In the genomic region with DNA sequence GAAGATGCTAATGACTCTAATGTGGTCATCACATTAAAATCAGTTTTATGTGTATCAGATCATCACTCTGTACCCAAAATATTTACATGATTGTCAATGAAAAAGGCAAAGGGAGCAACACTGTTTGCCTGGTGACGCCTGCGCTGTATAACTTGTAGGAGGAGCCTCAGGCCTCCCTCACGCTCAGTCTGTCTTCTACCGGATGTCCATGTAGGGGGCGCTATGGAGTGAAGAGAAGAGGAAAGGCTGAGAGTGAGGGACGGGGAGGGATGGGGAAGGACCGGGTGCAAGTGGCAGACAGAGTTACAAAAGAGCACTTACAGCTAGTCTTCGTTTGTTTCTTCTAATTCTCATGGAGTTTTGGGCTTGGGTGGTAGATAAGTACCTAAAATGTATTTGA, we compare ENCODE assay signal across 7 mouse cellular contexts. TPM values are rescaled to one million over a fixed set of nuclear protein-coding genes. Genes with fewer than 3 reads are reported as not detected.
DNase-seq lines count a peak whose midpoint lies in the region; ATAC-seq lines count a peak whose summit lies in the region.

No protein-coding gene starts in this region.

- H3K27ac ChIP-seq in liver, embryonic 16.5 days (ENCODE audit: low read length), result no peak overlapping the region

- peaks cover 42% of the 10 kb centered on the region for H3K4me1 ChIP-seq in liver, embryonic 16.5 days (ENCODE audit: control insufficient read depth, low read depth, low read length)

- no peak overlapping the region for H3K9ac ChIP-seq in liver, embryonic 16.5 days (ENCODE audit: low read depth, low read length)

- H3K4me3 ChIP-seq in liver, embryonic 16.5 days (ENCODE audit: low read depth, low read length), result no peak overlapping the region

- ATAC-seq in liver, embryonic 16.5 days (ENCODE audit: low read depth), result peak; percentile 50; the same call in 1 of the 2 replicates

- H3K27me3 ChIP-seq in liver, embryonic 16.5 days (ENCODE audit: control insufficient read depth, insufficient read depth, low read depth, low read length), result no peaks in the 10 kb centered on the region

- H3K4me2 ChIP-seq in liver, embryonic 16.5 days (ENCODE audit: low read depth, low read length), result no peak overlapping the region

- H3K36me3 ChIP-seq in liver, embryonic 16.5 days (ENCODE audit: control insufficient read depth, insufficient read depth), result peaks cover 20% of the 10 kb centered on the region

- WGBS in liver, embryonic 16.5 days (ENCODE audit: insufficient replicate concordance), result 51% methylated on average over 8 of the region's 8 CpGs

- DNase-seq in spleen, adult 12 weeks (ENCODE audit: low spot score), result peak; percentile 54
- no peak for DNase-seq in spleen, adult 18-20 months
- peak; percentile 27 for DNase-seq in brain, adult 2 months (ENCODE audit: low read depth, low spot score)
- DNase-seq in thymus, postnatal 36 days, result peak; percentile 13 to 32
- DNase-seq in cerebellum, postnatal 4 days (ENCODE audit: low spot score in 2 of 2), result no peak
- DNase-seq in frontal cortex, adult 2 months (ENCODE audit: extremely low spot score in 1 of 2, low spot score in 1 of 2), result no peak

- no peaks in the 10 kb centered on the region for H3K9me3 ChIP-seq in liver, embryonic 16.5 days (replicated peaks; ENCODE audit: control insufficient read depth, low read length)

RNA-seq across cellular contexts. Expression of a gene that starts 6.8 kb away (rescaled TPM):
- polyA plus RNA-seq in liver, embryonic 16.5 days (2015; fragmentation: Nextera tagmentation; extraction: Ambion mirVana), result 62.1 and 67.1 TPM in 2 replicates
- 79.1 and 81.9 TPM in 2 replicates for polyA plus RNA-seq in frontal cortex, adult 2 months (2012; rRNA removed)

RNA-seq across cellular contexts. Expression of a gene that starts 24.5 kb away (rescaled TPM):
- not detected in 2 replicates for polyA plus RNA-seq in liver, embryonic 16.5 days (2015; fragmentation: Nextera tagmentation; extraction: Ambion mirVana)
- not detected in 2 replicates for polyA plus RNA-seq in frontal cortex, adult 2 months (2012; rRNA removed)

RNA-seq across cellular contexts. Expression of a gene that starts 31.2 kb away (rescaled TPM):
- polyA plus RNA-seq in liver, embryonic 16.5 days (2015; fragmentation: Nextera tagmentation; extraction: Ambion mirVana), result 3.2 and 3.6 TPM in 2 replicates
- polyA plus RNA-seq in frontal cortex, adult 2 months (2012; rRNA removed), result 48.7 and 49.3 TPM in 2 replicates

Comparison
In these comparisons a context has a peak if more than half of its experiments do, and no peak if none do; other contexts are left out.
1. DNase-seq: peak in spleen, adult 12 weeks (single experiment), brain, adult 2 months (single experiment) and thymus, postnatal 36 days (2 of 2); none in spleen, adult 18-20 months (0 of 2), cerebellum, postnatal 4 days (0 of 2) and frontal cortex, adult 2 months (0 of 2).
2. RNA of a gene that starts 31.2 kb away (polyA plus RNA-seq): 48.7 to 49.3 TPM in frontal cortex, adult 2 months; 3.2 to 3.6 TPM in liver, embryonic 16.5 days; every median in the first group is over 10 times any median in the second.